Comparison of ENCODE assay signal across 8 mouse cellular contexts in the genomic region with DNA sequence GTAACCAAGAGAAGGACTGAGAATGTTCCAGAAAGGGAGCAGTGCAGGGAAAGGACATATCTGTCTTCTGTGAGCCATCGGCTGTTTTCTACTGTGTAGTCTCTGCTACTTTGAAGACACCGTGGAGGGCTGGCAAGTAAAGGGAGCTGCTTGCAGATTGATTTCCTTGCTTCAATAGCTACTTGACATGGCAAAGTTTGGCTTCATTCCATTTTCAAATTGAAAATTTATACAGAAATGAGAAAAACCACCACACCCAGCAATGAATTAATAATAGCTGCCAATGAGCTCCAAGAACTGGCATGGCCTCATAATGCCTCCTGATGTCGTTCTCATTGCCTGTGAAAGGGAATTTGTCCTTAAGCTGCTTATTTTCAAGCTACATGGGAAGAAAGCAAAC.
"Had no signal": no experiment of that assay in that cellular context is flagged by ENCODE, and none has a peak within 500 bp of the region (broad histone marks: within the 10 kb centered on the region; RNA-seq: fewer than 3 reads in every experiment).

No protein-coding gene starts in this region.

- H3K4me3 ChIP-seq: kidney, embryonic 15.5 days; limb, embryonic 15.5 days; liver, embryonic 12.5 days; lung, embryonic 15.5 days; neural tube, embryonic 12.5 days had no signal

- H3K27me3 ChIP-seq: kidney, embryonic 15.5 days; limb, embryonic 15.5 days; liver, embryonic 12.5 days; lung, embryonic 15.5 days; neural tube, embryonic 12.5 days had no signal

- H3K4me1 ChIP-seq: kidney, embryonic 15.5 days; limb, embryonic 15.5 days; liver, embryonic 12.5 days; lung, embryonic 15.5 days; neural tube, embryonic 12.5 days had no signal

- ATAC-seq: liver, embryonic 12.5 days had no signal

- H3K9me3 ChIP-seq: kidney, embryonic 15.5 days; limb, embryonic 15.5 days; liver, embryonic 12.5 days; lung, embryonic 15.5 days; neural tube, embryonic 12.5 days had no signal

- H3K4me2 ChIP-seq: kidney, embryonic 15.5 days; limb, embryonic 15.5 days; liver, embryonic 12.5 days; lung, embryonic 15.5 days; neural tube, embryonic 12.5 days had no signal

- DNase-seq: kidney, postnatal 14 days; thymus, adult 18-20 months; thymus, postnatal 14 days had no signal

- H3K27ac ChIP-seq: kidney, embryonic 15.5 days; limb, embryonic 15.5 days; liver, embryonic 12.5 days; lung, embryonic 15.5 days; neural tube, embryonic 12.5 days had no signal

- H3K36me3 ChIP-seq: kidney, embryonic 15.5 days; limb, embryonic 15.5 days; liver, embryonic 12.5 days; lung, embryonic 15.5 days; neural tube, embryonic 12.5 days had no signal

- H3K9ac ChIP-seq: kidney, embryonic 15.5 days; limb, embryonic 15.5 days; liver, embryonic 12.5 days; lung, embryonic 15.5 days; neural tube, embryonic 12.5 days had no signal
